Mouse (Mus musculus) megakaryocyte-erythroid progenitor cell, adult 5-6 weeks (primary cell): Measurements from ENCODE around the gene Slc27a1. TPM values are rescaled to one million over a fixed set of nuclear protein-coding genes. Genes with fewer than 3 reads are reported as not detected.
"Not testable (repeated sequence)": the region's sequence is repeated elsewhere in the genome, so short reads cannot be mapped to it uniquely, and the experiment has no call there.

Source experiments
- ATAC-seq: replicated peaks from 2 replicates; pipeline ENCODE4 v1.8.0; 2016; ENCODE audit warnings: mild to moderate bottlenecking, inconsistent platforms; ENCODE audit not compliant: severe bottlenecking, poor library complexity, low FRiP score, low TSS enrichment
- total RNA-seq, 2 experiments: library from RNA; stranded (forward) in 1 of 2; stranded (reverse) in 1 of 2; fragments of 200-1000, 215-1000 nt in 1 of 2; fragments of >200 nt in 1 of 2; fragmentation: Nextera tagmentation in 1 of 2; gene quantifications; 2 replicates each; pipeline ENCODE4 v1.2.3; 2014 to 2017

Slc27a1 gene
- total RNA-seq (2014; fragmentation: Nextera tagmentation) (3.0 and 6.3 TPM in 2 replicates), total RNA-seq (2017) (0.95 and 3.1 TPM in 2 replicates)

DNA sequence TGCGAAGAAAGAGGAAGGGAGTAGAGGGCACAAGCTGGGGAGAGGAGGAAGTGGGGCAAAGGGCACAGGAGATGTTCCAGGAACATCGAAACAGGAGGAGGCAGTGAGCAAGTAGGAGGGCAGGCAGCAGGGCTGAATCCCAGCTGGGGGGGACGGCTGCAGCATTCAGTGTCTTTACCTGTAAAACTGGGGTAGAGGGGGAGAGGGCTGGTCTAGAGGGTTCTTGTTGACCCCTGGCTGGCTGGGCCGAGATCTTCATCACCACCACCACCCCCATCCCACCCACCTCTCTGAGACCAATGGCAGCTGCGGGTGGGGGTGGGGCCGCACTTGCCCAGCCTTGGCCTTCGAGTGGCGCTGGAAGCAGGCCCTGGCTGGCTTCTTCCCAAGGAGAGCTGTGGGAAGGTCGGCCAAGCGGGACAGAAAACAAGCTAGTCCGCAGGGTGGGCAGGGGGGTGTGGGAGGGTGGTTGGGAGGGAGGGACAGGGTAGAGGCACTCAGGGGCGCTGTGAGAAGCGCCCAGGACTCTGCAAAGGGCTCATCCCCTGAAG, at the start of gene Slc27a1:
Slc27a1 (plus strand) TSS at position 496 of the 551 bp plus-strand sequence.
- ATAC-seq: no peak

DNA sequence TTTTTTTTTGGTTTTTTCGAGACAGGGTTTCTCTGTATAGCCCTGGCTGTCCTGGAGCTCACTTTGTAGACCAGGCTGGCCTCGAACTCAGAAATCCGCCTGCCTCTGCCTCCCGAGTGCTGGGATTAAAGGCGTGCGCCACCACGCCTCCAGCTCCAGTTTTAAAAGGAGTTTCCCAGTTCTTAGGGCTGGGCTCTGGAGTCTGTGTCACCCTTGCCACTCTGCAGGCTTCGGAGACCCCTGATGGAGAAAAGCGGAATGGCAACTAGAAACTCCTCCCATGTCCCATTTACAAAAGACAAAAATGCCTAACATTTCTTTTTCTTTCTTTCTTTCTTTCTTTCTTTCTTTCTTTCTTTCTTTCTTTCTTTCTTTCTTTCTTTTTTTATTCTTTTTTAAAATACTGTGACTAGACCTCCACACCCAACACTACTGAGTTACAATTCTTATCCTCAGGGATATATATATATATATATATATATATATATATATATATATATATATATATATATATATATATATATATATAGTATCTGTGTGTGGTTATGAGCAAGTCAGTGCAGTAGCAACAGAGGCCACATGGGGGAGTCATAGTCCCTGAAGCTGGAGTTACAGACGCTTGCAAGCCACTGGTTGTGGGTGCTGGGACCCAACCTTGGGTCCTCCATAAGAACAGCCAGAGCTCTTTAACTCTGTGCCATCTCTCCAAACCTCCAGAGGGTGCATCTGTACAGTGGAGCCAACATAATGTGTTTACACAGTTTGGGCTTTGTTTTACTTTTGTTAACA, 49.5 kb upstream of the Slc27a1 start:
- not testable (repeated sequence) for ATAC-seq

DNA sequence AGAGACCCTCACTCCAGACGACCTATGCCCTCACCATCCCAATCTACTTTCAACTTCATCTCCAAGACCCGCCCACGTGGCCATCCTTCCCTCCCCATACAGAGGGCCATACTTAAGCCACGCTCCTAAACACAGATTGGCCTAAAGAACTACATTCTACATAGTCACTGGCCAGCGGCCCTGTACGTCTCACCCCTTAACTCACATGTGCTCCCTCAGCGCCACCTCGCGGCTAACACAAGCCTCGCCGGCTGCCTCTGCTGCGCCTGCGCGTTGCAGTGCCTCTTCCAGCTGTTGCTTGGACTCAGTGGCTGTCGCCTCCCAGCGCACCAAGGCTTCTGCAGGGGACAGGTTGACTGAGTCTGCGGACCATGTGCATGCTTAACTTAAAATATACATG, 47.0 kb upstream of the Slc27a1 start:
- ATAC-seq: peak; percentile 93

DNA sequence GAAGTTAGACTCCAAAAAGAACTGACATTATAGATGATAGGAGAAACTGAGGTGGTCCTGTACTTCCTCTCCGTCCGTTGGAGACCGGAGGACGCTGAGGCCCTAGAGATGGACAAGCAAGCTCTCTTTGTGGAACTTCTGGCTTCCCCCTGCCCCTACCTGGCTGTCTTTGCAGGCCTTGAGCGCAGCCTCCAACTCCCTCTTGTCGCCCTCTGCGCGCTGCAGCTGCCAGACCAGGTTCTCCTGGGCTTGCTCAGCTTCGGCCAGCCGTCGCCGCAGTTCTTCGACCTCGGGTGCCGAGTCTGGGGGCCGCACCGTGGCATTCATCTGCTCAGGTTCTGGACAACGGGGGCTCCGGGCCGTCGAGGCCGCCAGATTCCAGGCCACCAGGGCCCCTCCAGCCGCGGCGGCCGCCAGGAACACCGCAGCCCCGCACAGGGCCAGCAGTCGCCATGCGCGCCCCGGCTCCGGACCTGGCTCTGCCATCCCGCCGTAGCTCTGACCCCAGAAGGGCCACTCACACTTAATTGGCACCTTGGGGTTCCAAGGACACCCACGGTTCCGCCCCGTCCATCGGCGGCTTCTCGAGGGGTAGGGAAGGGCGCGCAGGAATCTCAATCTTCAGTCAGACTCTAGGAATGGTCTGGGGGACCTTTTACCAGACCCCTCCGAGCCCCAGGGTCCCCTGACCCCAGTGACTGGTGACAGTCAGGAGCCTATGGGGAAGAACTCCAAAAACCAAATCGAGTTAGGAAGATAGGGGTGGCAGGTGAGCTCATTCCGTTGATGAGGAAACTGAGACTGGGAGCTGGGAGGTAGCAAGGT, 43.2 kb upstream of the Slc27a1 start, which contains the start of gene Ccdc194:
Ccdc194 (minus strand) TSS at position 486 of the 825 bp plus-strand sequence.
- ATAC-seq: no peak

DNA sequence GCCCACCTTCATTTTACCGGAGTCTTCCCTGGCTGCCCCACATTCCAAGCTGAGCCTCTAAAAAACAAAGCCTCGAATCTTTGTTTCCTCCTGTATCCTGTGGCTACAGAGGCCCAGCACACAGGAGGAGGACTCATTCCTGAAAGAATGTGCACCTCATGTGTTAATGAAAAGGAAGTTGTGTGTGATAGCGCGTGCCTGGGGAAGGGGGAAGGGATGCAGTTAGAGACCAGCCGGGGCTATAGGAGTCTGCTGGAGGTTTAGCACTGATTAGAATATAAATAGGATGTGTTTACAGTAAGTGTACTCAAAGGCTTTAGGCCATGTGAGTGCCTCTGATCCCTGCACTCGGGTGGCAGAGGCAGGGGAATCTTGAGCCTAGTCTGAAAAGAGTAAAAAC, 42.4 kb upstream of the Slc27a1 start:
- no peak for ATAC-seq

DNA sequence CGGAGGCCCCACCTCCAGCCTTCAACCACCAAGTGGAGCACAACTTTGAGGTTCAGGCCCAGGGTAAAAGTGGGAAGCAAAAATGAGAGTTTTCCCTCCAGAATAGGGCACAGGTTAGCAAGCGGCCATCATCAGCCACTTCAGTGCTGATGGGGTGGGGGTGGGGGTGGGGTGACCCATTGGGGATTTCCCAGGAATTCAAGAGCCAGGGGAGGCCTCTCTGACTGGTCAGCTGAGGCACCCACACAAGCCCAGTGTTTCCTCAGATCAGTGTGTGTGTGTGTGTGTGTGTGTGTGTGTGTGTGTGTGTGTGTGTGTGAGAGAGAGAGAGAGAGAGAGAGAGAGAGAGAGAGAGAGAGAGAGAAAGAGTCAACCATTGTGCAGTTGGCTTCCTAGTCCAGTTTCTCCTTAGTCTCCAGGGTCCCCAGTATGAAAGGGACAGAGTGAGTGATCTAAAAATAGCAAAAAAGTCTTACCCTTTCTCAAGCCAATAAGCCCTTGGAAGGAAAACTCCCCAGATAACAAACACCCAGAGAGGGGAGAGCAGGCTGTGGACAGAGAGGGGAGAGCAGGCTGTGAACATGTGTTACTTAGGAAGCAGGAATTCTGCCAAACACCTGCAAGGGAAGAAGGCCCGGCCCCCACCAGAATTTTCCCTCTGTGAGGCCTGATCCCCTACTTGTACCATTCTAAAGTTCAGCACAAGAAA, 41.4 kb upstream of the Slc27a1 start:
- ATAC-seq: no peak

DNA sequence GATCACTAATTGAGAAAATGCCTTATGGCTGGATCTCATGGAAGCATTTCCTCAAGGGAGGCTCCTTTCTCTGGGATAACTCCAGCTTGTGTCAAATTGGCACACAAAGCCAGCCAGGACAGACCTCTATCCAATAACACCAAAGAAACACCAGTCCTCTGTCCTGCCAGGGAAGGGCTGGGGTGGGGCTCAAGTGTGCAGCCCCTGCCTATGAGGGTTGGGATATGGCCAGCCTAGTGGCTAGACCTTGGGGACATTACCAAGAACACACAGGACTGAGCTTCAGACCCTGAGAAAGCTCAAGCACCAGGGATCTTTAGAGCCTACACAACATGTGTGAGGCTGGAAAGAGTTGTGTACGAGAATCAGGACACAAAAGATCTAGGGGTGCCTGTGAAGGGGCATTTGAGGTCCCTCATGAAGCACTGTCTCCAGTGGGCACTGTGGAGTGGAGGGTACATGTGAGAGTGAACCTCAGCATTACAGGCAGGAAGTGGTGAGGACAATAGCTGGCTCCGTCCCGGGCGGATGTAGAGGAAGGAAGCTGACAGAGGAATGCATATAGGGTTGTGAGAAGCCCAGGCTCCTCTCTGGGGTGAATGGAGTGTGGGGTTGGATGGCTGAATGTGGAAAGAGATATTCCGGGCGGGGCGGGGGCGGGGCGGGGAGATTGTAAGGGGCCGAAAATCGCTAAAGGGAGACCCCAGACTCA, 40.2 kb upstream of the Slc27a1 start:
- no peak for ATAC-seq

DNA sequence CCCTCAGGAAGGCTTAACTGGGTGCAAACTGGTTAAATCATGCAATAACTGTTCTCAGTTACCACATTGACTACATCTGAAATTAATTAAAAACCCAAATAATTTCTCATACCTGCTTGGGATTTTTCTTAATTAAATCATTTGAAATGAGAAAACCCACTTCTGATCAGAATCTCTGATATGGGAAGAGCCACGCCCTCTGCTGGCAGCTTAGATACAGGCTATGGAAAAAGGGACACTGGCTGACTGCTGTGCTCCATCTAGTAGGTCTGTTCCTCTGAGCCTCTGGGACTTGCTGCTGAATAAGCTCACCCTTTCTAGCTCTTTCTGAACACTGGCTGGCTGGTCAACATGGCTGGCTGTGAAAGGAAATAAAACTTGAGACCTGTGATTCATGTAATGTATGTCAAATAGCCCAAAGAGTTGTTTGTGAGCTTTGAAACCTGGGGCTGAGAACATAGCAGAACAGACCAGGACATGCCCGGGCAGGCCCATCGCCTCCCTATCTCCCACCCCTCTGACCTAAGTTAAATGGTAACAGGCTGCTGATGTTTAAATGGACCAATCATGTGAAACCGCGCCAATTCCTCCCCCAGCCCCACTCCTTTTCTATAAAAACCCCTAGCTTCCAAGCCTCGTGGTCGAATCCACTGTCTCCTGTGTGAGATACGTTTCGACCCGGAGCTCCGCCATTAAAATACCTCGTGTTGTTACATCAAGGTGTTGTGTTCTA, 37.8 kb upstream of the Slc27a1 start:
- ATAC-seq: not testable (repeated sequence)

DNA sequence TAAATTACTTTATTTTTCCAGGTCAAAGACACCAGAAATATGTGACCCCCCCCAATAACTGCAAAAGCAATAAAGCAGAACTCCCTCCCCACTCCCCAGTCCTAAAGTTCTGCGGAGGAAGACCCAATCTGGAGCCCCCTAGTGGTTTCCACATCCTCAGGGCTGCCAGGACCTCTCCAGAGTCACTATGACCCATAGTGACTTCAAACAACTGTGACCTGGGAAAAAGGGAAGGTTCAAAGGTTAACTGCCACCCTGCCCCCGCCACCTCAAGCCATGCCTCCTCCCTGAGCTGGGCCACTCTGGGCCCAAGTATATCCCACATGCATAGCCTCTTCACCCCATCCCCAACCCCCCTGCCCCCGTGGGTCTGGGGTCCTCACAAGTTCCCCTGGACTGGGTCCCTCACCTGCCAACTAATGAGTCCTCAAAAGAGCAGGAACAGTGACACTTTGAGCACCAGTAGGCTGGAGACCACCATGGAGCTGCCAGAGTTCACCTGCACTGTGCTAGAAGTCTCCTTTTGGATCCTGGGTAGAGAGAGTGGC, 34.3 kb upstream of the Slc27a1 start:
- ATAC-seq: no peak

DNA sequence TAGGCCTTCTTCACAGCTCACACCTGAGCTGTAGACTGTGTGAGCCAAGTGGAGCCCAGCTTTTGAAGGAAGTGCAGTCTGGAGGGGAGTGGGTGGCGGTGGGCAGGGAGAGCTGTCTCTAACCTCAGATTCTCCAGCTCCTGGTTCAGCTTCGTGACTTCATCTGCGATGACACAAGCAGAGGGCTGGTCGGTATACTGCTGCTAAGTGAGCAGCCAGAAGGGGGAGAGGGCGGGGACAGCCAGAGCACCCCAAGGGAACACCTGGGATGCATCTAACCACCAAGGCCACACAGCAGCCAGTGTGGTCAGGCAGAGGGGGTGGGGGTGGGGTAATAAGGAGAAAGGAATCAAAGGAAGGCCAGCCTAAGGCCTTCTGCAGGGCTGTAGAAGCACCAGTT, 33.0 kb upstream of the Slc27a1 start:
- no peak for ATAC-seq

DNA sequence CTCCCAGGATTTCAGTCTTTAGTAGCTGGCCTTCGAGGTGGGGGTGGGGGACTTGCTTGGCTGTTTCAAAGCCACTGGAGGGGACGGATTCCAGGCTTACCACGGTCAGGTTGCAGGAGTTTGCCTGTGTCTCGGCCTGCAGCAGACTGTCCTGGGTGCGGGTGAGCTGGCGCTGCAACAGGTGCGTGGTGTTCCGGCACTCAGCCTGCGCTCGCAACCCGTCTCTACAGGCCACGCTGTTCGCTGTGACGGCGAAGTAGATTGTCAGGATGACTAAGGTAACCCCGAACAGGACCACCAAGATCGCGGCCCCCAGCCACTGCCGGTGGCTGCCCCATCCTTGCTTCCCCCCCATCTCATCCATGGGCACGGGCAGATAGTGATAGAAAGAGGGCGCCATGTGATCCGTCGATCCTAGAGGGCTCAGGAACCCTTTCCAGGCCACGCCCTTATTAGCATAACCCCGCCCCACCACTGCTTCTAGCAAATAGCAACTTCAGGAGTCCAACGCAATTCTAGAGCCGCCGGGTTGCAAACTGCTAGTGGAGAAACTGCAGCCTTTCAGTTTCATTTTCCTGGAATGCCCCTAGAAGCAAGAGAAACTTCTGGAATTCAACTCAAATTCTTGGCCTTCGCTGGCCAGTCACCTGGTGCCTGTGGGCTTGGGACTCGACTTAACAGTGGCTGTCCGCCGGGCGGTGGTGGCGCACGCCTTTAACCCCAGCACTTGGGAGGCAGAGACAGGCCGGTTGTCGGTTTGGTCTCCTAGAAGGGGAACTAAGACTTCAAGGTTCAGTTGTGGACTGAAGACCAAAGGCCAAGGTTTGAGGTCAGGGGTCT, 31.4 kb upstream of the Slc27a1 start, which contains the start of gene Bst2:
Bst2 (minus strand) TSS at position 429 of the 840 bp plus-strand sequence.
- peak; percentile 96 for ATAC-seq

DNA sequence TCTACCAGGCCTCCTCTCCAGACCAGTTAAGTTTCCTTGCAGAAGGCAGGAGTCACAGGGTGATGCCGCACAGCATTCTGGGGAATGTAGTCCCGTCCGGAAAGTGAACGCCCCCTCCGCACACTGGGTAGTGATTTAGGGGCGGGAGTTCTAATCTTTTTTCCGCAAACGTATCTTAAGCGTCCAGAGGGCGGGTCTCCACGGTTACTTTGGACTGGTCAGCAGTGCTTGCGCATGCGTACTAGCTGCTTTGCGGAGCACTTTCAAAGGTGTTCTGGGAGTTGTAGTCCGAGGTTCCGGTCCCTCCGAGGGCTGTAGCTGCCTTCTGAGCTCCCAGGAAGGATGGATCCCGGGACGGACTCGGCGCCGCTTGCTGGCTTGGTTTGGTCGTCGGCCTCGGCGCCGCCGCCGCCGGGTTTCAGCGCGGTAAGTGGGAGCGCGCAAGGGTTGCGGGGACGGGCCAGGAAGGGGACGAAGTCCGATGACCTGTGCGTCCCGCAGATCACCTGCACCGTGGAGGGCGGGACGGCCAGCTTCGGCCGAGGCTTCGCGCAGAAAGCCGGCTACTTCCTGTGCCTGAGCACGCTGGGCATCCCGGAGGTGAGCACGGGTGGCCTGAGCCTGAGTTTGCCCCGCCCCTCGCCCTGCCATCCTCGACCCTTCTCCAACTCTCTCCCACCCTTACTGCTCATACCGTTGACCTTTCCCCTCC, 25.9 kb upstream of the Slc27a1 start, which contains the start of gene Mvb12a:
Mvb12a (plus strand) TSS at position 291 of the 712 bp plus-strand sequence.
- peak; percentile 94 for ATAC-seq

DNA sequence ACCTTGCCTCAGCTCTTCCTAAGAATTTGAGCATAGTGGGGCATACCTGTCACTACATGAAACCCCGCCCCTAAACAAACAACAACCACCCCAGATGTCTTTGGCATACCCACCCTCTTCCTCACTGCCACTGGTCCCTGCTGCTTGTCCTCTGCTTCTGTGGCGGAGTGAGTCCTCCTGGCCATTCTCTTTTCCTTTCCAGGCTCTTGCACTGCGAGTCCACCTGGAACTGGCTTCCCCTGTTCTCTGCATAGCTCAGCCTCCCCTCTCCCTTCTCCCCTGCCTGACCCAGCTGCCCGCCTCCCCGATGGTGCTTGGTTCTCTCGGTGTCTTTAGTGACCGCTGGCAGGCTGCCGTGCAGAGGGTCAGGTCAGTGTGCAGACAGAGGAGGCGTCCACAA, 24.9 kb upstream of the Slc27a1 start:
- ATAC-seq: no peak

DNA sequence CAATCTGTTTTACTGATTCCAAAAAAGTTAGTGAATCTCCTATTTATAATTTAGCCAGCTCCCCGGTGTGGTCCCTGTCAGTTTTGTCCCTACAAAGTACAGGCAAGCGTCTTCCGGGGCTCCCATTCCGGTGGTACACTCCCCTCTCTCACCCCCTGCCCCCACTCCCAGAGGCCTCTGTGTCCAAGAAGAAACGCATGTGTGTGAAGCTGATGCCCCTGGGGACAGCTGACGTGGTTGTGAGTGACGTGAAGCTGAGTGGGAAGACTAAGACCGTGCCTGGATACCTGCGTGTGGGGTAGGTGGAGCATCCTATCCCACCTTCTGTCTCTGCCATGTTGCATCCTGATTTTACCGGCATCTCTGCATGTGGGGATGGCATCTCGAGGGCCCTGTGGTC, 23.6 kb upstream of the Slc27a1 start:
- ATAC-seq: no peak

DNA sequence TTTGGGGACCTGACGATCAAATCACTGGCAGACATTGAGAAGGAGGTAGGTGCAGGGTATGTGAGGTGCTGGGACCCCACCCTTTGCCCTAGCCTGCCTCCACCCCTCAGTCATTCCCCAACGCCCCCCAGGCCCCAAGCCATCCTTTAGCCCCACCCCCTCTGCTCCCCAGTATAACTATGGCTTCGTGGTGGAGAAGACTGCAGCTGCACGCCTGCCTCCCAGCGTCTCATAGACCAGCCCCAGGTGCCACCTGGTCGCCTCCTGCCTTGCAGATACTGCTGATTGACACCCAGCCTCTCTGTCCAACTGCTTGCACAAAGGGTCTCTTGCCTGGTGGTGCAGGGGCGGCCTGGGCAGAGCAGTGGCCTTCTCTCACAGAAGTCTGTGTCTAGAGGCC, 21.1 kb upstream of the Slc27a1 start:
- ATAC-seq: no peak

DNA sequence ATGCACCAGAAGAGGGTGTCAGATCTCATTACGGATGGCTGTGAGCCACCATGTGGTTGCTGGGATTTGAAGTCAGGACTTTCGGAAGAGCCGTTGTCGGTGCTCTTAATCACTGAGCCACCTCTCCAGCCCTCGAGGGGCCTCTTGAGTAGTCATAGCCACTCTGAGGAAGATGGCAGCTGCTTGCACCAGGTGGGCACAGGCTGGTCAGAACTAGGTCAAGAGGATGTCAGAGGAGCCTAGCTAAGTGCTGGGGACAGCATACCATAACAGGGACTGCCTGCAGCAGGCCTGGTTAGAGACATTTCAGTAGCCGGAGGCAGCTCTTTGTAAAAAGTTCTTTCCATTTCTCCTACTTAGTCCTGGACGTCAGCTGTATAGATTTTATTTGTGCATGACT, 17.9 kb upstream of the Slc27a1 start:
- no peak for ATAC-seq
